Mouse (Mus musculus): ENCODE data around the gene Osbpl3. TPM values are rescaled to one million over a fixed set of nuclear protein-coding genes. Genes with fewer than 3 reads are reported as not detected.
"Not testable (repeated sequence)": the region's sequence is repeated elsewhere in the genome, so short reads cannot be mapped to it uniquely, and the experiment has no call there.

The Osbpl3 gene
- polyA plus RNA-seq, 1 experiment from 2014 or later = 8.6 TPM

DNA sequence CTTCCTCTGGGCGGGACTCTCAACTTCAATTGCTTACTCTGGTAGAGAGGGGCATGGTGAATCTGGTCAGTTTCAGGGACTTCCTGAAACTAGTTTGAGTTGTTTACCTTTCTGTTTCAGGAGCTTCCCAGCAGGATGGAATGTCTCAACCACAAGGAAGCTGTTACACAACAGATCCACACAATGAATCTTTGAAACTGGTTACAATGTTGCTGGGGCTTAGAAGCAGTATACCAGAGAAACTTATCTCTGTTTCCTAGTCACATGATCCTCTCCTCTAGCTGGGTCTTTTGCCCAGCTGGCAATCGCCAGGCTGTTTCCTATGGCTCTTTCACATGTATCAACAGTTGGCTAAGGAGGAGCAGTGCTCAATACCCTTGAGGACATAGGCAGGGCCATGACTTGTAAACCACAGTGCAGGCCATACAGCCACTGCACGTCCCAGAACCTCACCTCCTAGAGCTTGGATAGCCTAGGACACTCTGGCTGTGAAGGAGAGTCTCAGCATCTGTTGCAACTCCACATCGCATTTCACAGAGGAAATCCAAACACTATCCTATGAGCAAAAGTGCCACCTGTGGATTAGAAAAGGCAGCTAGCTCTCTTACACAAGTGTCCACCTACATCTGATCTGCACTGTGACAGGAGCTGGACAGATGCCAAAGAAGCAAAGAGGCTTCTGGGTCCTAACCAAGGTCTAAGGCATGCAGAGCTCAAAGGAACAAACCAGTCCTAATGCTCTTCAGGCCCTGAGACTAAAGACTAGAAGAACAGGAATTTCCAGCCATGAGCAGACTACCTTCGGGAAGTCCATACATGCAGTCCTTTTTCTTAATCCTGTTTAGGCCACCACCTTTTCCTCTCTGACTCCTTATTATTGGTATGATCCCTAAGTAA lies 14.8 kb downstream of the Osbpl3 start:
- Histone ChIP-seq H3K4me1 (no peaks in the 10 kb centered on the region), H3K27me3 (no peaks in the 10 kb centered on the region), H3K36me3 (no peaks in the 10 kb centered on the region), H3K27ac (no peak overlapping the region), H3K4me3 (no peak overlapping the region), H3K9me3 (replicated peaks) (no peaks in the 10 kb centered on the region), H3K9ac (no peak overlapping the region), H3K4me2 (replicated peaks) (no peak overlapping the region)
- WGBS = 88% methylated on average over 5 of the region's 5 CpGs
- no peak for ATAC-seq (ENCODE audit: low FRiP score)

DNA sequence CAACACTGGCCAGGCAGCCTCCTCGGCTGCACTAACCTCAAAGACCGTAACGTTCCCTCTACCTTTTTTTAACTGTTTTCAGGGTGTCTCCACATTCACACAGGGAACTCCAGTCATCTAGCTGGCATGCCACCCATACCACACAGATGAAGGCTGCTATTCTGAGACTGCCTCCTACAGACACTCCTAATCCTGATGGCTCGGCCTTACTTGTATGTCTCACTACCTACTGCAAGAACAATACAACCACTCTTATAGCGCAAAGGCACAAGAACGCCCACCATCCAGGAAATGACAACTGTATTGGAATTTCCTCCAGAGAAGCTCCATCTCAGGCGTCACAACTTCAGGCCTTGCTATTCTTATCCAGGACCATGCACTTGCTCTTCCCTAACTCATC lies 15.8 kb downstream of the Osbpl3 start:
- Histone ChIP-seq H3K9ac (no peak overlapping the region), H3K4me3 (no peak overlapping the region), H3K4me1 (no peaks in the 10 kb centered on the region), H3K4me2 (replicated peaks) (no peak overlapping the region), H3K27ac (no peak overlapping the region), H3K27me3 (no peaks in the 10 kb centered on the region), H3K9me3 (replicated peaks) (no peaks in the 10 kb centered on the region), H3K36me3 (no peaks in the 10 kb centered on the region)
- 93% methylated on average over 7 of the region's 7 CpGs for WGBS
- ATAC-seq (ENCODE audit: low FRiP score) = no peak

DNA sequence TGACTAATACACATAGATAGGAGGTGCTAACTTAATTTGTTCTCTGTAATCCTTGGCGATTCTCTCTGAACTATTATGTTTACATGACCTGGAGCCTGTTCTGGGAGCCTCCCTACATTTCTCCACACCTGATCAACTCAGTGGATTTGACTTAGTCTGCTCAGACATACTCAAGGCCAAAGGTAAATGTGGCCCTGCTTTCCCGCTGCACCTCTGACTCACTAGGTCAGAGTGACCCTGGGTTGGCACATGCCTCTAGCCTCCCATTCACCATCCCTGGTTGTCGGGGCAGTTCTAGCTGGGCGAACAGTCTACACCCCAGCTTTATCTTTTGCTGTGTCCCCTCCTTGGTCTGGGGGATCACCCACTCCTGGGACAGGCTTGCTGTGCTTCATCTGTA lies 17.1 kb downstream of the Osbpl3 start:
- WGBS = 98% methylated on average over 4 of the region's 4 CpGs
- not testable (repeated sequence) for H3K9me3 ChIP-seq (replicated peaks); H3K27me3 ChIP-seq; H3K4me2 ChIP-seq (replicated peaks); ATAC-seq (ENCODE audit: low FRiP score); H3K4me3 ChIP-seq; H3K27ac ChIP-seq; H3K9ac ChIP-seq; H3K4me1 ChIP-seq; H3K36me3 ChIP-seq

DNA sequence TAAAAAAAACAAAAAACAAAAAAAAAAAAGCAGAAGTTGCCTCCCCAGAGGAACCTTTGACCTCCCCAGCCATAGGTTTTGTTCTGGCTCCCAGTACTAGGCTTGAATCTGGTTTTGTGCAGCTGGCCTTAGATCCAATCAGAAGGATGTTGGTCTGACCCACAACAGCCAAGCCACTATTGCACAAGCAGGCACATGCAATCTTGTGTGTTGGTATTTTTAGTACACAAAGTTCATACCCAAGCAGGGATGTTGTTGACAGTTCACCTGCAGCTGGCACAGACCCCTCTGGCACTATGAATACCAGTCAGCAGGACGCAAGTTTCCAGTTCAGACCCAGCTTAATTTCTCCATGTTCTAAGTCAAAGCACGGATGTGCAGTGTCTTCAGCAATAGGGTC lies 18.2 kb downstream of the Osbpl3 start:
- no peak overlapping the region for H3K9ac ChIP-seq
- H3K27ac ChIP-seq = no peak overlapping the region
- 96% methylated on average over 2 of the region's 2 CpGs for WGBS
- no peak overlapping the region for H3K4me3 ChIP-seq
- no peak overlapping the region for H3K4me2 ChIP-seq (replicated peaks)
- peaks cover 3% of the 10 kb centered on the region; the same call in 1 of the 2 replicates for H3K4me1 ChIP-seq
- no peak for ATAC-seq (ENCODE audit: low FRiP score)
- H3K27me3 ChIP-seq = no peaks in the 10 kb centered on the region
- no peaks in the 10 kb centered on the region for H3K9me3 ChIP-seq (replicated peaks)
- no peaks in the 10 kb centered on the region for H3K36me3 ChIP-seq

DNA sequence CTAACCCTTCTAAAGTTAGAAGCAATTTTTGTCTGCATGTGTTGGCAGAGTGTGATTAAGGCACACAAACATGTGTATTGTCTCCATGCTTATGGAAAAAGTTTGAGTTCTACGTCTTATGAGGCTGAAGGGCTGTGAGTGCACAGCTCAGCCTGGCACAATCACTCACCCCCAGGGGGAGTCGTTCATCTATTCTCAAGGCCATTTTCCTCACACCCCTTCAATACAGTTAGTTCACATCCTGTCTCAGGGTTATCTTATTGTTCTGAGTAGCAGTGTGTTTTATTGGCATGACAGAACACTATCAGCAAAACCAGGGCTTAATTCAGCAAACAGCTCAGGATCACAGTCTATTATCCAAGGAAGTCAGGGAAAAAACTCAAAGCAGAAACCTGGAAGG lies 19.3 kb downstream of the Osbpl3 start:
- Histone ChIP-seq H3K4me3 (no peak overlapping the region), H3K4me1 (peaks cover 3% of the 10 kb centered on the region; the same call in 1 of the 2 replicates), H3K27me3 (no peaks in the 10 kb centered on the region), H3K9ac (no peak overlapping the region), H3K9me3 (replicated peaks) (no peaks in the 10 kb centered on the region), H3K4me2 (replicated peaks) (no peak overlapping the region), H3K27ac (no peak overlapping the region), H3K36me3 (no peaks in the 10 kb centered on the region)
- WGBS = 62% methylated on average over 2 of the region's 2 CpGs
- no peak for ATAC-seq (ENCODE audit: low FRiP score)

DNA sequence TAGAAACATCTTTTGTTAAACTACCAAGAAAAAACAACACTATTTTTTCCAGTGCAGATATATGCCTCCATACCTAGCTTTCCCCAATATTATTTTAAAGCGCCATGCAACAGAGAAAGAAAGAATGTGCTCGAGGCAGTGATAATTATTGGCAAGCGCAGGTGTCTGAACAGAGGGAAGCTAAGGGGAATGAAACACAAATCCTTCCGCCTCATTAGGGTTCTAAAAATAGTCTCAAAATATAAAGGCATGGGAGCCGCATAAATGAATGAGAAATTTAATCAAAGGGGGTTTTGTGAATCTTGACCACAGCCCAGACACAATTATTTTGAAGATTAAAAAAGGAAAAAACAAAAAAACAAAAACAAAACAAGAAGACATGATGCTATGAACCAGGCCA lies 23.5 kb downstream of the Osbpl3 start:
- Histone ChIP-seq H3K4me2 (replicated peaks) (no peak overlapping the region), H3K4me1 (peaks cover 3% of the 10 kb centered on the region), H3K9ac (no peak overlapping the region), H3K9me3 (replicated peaks) (no peaks in the 10 kb centered on the region), H3K27ac (no peak overlapping the region), H3K4me3 (no peak overlapping the region), H3K36me3 (no peaks in the 10 kb centered on the region), H3K27me3 (no peaks in the 10 kb centered on the region)
- ATAC-seq (ENCODE audit: low FRiP score) = no peak
- 44% methylated on average over 5 of the region's 5 CpGs for WGBS

DNA sequence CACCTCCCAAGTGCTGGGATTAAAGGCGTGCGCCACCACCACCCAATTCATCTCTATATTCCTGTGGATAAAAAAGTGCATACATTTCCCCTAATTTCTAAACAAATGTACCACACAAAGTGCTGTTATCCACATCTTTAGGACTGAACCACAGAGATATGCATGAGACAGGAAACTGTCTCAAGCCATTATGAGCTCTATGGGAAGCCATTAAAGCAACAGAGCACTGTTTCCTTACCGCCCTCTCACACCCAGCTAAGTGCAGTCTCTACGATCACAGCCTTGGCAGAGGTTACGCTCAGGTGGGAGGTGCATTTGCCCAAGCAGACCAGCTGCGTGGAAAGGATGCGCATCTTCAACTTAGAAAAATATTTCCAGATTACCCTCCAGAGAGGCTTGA lies 26.7 kb downstream of the Osbpl3 start:
- ATAC-seq (ENCODE audit: low FRiP score) = no peak
- H3K27ac ChIP-seq = no peak overlapping the region
- no peak overlapping the region for H3K4me2 ChIP-seq (replicated peaks)
- no peak overlapping the region for H3K4me3 ChIP-seq
- no peak overlapping the region for H3K9ac ChIP-seq
- H3K9me3 ChIP-seq (replicated peaks) = no peaks in the 10 kb centered on the region
- H3K36me3 ChIP-seq = no peaks in the 10 kb centered on the region
- H3K27me3 ChIP-seq = no peaks in the 10 kb centered on the region
- H3K4me1 ChIP-seq = peaks cover 3% of the 10 kb centered on the region
- 92% methylated on average over 7 of the region's 7 CpGs for whole genome bisulfite sequencing

DNA sequence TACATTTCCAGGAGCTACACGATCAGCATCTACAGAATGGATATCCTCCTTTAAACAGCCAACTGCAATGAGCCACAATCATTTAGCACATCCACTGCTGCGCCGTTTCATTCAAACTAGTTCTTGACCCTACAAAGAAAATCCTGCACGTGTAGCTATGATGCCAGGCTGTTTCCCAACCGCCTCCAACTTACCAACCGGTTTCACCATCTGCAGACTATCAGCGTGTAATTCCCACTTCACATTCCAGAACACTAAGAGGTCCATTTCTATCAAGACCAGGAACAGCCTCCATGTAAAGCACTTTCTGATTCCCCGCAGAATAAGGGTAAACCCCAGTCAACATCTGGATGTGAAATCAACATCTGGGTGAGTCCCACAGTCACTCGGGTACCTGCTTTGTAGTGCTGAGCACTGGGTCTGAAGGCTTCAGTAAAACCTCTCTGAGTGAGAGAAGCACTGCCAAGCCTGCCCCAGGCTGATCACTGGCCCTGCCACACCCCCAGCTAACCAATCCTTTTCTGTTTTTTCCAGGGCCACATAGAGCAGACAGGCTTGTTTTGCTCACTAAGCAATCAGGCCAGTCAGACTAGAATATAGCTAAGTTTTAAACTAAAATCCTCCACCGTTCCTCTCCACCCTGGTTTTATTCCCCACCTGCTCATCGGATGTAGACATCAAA lies 28.8 kb downstream of the Osbpl3 start:
- H3K9me3 ChIP-seq (replicated peaks) = no peaks in the 10 kb centered on the region
- no peak overlapping the region for H3K9ac ChIP-seq
- H3K36me3 ChIP-seq = no peaks in the 10 kb centered on the region
- no peak overlapping the region for H3K4me2 ChIP-seq (replicated peaks)
- no peak overlapping the region for H3K27ac ChIP-seq
- no peak for ATAC-seq (ENCODE audit: low FRiP score)
- no peaks in the 10 kb centered on the region for H3K27me3 ChIP-seq
- no peaks in the 10 kb centered on the region; the same call in 1 of the 2 replicates for H3K4me1 ChIP-seq
- WGBS = 90% methylated on average over 11 of the region's 11 CpGs
- H3K4me3 ChIP-seq = no peak overlapping the region

DNA sequence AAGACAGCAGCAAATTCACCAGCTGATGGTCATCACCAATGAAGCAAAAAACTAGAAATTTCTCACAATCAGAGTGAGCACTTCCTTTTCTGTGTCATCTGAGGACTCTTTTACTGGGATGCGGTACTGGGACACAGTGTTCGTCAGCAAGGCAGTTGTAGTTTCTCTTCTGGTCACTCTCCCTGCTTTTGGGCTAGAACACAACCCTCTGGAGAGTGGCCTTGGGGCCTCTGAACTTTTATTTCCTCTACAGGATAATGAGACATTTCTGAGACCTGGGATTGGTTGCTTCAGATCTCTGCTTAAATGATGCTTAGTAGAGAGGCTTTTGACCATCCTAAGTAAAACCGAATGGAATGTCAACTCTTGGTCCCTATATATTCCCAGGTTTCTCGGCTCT lies 29.4 kb downstream of the Osbpl3 start:
- H3K27me3 ChIP-seq = no peaks in the 10 kb centered on the region
- WGBS = 95% methylated on average over 4 of the region's 4 CpGs
- no peaks in the 10 kb centered on the region for H3K9me3 ChIP-seq (replicated peaks)
- H3K36me3 ChIP-seq = no peaks in the 10 kb centered on the region
- no peak overlapping the region for H3K4me2 ChIP-seq (replicated peaks)
- no peaks in the 10 kb centered on the region; the same call in 1 of the 2 replicates for H3K4me1 ChIP-seq
- no peak overlapping the region for H3K4me3 ChIP-seq
- ATAC-seq (ENCODE audit: low FRiP score) = no peak
- H3K27ac ChIP-seq = no peak overlapping the region
- no peak overlapping the region for H3K9ac ChIP-seq

DNA sequence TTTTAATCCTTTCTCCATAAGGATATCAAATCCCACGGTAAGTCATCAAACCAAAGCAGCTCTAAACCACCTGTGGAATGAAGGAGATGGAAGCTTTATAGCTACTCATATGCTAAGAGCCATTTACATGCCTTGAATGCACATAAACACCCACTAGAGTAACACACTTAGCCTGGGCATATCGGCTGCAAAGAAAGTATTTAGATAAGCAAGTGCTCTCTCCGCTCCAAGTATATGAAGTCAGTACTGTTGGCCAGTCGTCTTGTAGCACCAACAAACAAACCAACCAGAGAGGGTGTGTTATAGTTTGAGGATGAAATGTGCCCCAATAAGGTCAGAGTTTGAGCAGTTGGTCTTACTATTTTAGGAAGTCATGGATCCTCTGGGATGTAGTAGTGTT lies 31.7 kb downstream of the Osbpl3 start:
- H3K4me3 ChIP-seq = no peak overlapping the region
- no peak overlapping the region for H3K4me2 ChIP-seq (replicated peaks)
- H3K4me1 ChIP-seq = no peaks in the 10 kb centered on the region; the same call in 1 of the 2 replicates
- no peak overlapping the region for H3K9ac ChIP-seq
- no peaks in the 10 kb centered on the region for H3K36me3 ChIP-seq
- H3K27ac ChIP-seq = no peak overlapping the region
- 91% methylated on average over 4 of the region's 4 CpGs for WGBS
- no peaks in the 10 kb centered on the region for H3K9me3 ChIP-seq (replicated peaks)
- no peak for ATAC-seq (ENCODE audit: low FRiP score)
- no peaks in the 10 kb centered on the region for H3K27me3 ChIP-seq

DNA sequence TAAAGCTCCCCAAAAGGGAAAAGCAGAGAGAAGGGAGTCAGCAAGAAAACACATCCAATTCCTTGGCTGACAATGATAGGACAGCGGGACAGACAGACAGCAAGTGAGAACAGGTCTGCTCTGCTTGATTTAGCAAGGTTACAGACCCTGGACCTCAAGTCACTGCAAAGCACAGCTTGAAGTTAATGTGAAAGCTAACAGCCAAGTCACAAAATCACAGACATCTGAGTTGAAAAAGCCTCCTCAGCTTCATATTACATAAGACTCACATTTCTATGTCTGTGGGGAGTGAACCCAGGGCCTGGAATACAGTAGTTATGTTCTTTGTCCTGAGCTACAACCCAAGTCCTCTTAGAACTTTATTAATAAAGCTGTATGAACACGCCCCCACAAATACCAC lies 35.6 kb downstream of the Osbpl3 start:
- WGBS = 79% methylated on average over 2 of the region's 2 CpGs
- ATAC-seq (ENCODE audit: low FRiP score) = no peak
- Histone ChIP-seq H3K9me3 (replicated peaks) (no peaks in the 10 kb centered on the region), H3K9ac (no peak overlapping the region), H3K4me3 (no peak overlapping the region), H3K27ac (no peak overlapping the region), H3K36me3 (no peaks in the 10 kb centered on the region), H3K4me2 (replicated peaks) (no peak overlapping the region), H3K4me1 (no peaks in the 10 kb centered on the region), H3K27me3 (no peaks in the 10 kb centered on the region)

DNA sequence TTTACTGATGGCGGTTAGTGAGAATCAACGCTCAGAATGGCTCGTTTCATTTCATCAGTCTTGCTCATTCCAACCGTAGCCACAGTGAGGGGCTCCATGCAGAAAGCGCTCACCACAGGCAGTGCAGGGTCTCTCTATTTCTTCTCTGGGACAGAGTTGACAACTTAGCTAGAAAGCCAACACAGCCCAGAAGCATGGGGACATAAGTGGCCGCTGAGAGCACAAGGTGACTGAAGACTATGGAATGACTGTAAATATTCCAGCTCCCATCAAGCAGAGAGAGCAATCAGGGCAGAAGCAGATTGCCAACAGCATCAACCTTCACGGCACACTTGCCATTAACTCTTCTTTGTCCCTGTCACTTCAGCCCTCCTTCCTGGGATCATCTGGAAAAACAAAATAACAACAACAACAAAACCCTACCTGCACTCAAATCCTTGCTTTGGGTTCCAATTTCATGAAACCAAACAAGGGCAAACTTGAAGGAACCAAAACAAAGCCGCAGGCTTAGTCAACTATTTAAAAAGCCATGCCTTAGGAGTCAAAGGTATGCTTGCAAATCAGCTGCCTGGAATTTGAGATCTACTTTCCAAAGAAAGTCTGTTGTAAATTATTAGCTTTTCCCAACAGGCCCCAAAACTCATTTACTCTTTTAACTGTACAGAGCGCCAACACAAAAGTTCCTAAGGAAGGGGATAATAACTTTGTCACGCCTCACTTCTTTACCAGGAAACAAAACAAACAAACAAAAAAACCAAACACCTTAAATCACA lies 36.3 kb downstream of the Osbpl3 start:
- Histone ChIP-seq H3K27ac (no peak overlapping the region), H3K9me3 (replicated peaks) (no peaks in the 10 kb centered on the region), H3K27me3 (no peaks in the 10 kb centered on the region), H3K36me3 (no peaks in the 10 kb centered on the region), H3K4me1 (peaks cover 3% of the 10 kb centered on the region; the same call in 1 of the 2 replicates), H3K4me2 (replicated peaks) (no peak overlapping the region), H3K9ac (no peak overlapping the region), H3K4me3 (no peak overlapping the region)
- no peak for ATAC-seq (ENCODE audit: low FRiP score)
- WGBS = 82% methylated on average over 10 of the region's 10 CpGs
